Mouse (Mus musculus): Measurements from ENCODE around the gene Tnfrsf21.

DNA sequence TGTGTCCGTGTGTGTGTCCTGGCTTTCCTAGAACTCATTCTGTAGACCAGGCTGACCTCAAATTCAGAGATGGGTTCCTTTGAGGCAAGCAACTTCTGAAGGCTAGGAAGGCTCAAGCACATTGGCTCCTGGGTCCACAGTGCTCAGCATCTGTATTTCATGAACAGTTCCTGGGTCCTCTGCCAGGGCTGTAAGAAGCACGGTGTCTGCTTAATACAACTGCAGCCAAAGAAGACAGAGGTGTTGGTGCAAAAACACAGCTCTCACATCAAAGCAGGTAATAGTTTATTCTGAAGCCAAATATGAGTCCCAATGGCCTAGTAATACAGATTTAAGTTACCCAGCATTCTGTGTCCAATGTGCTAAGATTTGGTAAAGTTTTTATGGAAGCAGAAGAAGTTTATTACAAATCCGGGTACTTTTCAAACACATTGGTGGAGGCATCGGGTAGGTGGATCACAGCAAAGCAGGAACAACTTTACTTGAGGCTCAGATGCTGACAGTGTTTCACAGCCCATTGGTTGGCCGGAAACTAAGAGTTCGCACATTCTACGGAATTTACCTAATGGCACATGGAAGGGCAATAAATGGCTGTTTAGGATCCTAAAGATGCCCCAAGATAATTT, 112.7 kb downstream of the Tnfrsf21 start:
- TF ChIP-seq POLR2A (IDR thresholded peaks at IDR 0.05; ENCODE audit: borderline replicate concordance, extremely low read depth, low read depth, low read length) (no peak), CTCF (IDR thresholded peaks at IDR 0.05; ENCODE audit: insufficient read depth, low read length) (no peak)
